Mouse (Mus musculus) spleen, adult 2 months (tissue): ENCODE measurements around the gene Mylk3.

Experiments
- CTCF ChIP-seq: fragments of 200-500 bp; IDR thresholded peaks from 2 replicates; pipeline ENCODE4 v1.5.1; 2011; ENCODE audit warnings: mild to moderate bottlenecking, inconsistent platforms; ENCODE audit not compliant: insufficient read depth, insufficient read length, insufficient replicate concordance; ENCODE audit errors: extremely low read depth
- POLR2A ChIP-seq: fragments of 200-500 bp; IDR thresholded peaks from 2 replicates; pipeline ENCODE4 v1.6.1; 2011; ENCODE audit warnings: low read depth, low read length, inconsistent platforms

DNA sequence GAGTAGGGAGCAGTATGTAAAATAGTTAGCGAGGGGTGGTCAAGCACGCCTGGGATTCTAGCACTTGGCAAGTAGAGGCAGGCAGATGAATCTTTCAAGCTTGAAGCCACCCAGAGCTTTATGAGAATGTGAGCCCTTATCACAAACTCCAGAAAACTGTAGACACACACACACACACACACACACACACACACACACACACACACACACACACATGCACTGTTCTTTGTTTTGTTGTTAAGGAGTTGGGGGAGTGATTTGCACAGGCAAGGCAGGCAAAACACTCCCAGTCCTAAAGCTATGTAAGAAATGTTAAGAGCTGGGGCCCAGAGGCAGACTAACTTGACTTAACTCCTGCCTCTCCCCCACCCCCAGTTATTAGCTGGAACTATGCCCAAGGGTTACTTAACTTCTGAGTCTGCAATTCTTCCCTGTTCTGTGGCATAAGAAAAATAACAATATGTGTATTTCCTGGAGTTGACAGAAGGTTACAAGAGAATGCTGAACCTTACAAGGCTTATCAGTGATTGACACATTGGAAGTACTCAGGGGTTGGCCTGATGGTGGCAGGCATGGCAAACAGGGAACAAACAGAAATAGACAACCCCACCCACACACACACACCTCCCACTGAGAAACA, 6.9 kb downstream of the Mylk3 start:
- TF ChIP-seq CTCF (no peak), POLR2A (no peak)
